Mouse (Mus musculus): ENCODE results near the gene Prrg2. TPM values are rescaled to one million over a fixed set of nuclear protein-coding genes. Genes with fewer than 3 reads are reported as not detected.
"Not testable (repeated sequence)": the region's sequence is repeated elsewhere in the genome, so short reads cannot be mapped to it uniquely, and the experiment has no call there.

The Prrg2 gene
- total RNA-seq, 4 experiments from 2014 or later = 7.2 to 13.3 (median 10.6) TPM

- no peak for DNase-seq (ENCODE audit: low spot score in 2 of 2)
These were observed 25.8 kb downstream of the Prrg2 start for GRCm38 (mm10) chr7:45036702-45037101.

DNA sequence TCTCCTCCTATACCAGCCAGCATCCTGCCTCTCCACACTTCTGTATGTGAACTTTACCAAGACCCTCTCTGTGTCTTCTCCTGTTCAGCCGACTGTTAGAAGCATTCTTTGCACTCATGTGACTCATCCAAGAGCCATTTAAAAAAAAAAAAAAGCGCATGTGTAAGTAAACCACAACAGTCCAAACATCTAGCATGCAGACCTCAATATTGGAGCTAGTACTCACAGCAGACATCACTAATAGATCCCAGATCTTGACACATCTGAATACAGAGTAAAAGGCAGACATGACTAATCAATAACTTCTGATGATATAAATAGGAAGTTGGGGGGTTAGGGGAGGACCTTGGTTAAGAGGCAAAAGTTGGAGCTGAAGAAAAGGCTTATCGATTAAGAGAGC lies 26.8 kb downstream of the Prrg2 start:
- no peak for DNase-seq (ENCODE audit: low spot score in 2 of 2)

DNA sequence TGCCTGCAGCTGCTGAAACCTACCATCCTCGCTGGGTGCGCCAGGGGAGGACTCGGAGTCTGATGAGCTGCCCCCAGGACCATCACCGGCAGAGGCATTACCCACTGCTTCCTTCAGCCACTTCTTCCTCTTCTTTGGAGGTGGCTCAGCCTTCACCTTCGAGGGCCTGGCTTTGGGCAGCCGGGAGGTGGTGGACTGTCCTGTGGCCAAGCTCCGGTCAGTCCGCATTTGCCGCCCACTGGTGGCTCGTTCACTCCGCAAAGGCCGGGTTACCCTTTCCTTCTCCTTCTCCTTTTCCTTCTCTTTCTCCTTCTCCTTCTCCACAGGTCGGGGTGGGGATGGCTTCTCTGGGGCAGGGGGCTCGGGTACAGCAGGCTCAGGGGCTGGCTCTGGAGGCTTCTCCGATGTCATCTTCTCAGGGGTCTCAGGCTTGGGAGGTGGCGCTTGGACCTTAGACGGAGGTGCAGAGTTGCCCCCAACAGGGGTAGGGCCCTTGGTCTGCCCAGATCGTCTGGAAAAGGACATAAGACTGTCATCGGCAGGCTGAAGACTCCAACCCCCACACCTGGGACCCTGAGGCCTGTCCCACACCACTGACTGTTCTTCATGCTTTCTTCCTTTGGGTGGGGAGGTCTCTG lies 28.6 kb downstream of the Prrg2 start:
- DNase-seq (ENCODE audit: low spot score in 2 of 2) = no peak

DNA sequence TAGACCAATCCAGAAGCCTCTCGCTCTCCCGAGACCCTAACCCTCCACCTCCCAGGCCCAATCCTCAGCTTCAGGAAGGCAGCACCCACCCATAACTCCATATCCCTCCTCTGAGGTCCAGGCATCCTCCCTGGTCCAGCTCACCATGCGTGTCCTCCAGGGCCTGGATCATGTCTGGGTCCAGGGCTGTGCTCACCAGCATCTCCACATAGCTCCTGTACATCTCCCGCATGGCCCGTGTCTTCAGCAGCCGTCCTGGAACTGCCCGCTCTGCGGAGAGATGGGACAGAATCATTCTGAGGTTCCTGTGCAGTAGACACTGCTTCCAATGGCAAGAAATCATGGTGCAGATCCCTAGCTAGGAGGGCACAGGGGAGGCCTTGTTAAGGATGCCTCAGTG lies 31.6 kb downstream of the Prrg2 start:
- DNase-seq (ENCODE audit: low spot score in 2 of 2) = no peak

- DNase-seq (ENCODE audit: low spot score in 2 of 2) = no peak
These were observed 32.5 kb downstream of the Prrg2 start for GRCm38 (mm10) chr7:45029995-45030394.

DNA sequence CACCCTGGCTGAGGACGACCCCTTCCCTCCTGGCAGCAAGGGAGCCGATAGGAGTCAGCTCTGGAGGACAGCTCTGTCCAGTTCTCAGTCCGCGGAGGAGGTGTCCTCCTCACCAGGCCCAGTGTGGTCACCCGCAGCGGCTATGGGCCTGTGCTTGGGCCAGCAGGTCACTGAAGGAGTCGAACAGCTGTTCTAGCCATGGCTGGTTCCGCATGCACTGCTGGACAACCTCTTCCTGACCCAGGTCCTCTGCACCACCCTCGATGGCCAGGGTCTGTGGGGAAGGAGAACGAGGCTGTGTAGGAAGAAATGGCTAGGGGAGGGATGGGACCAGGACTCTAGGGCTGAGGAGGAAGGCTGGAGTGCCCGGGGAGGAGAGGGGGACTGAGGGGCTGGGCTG lies 34.1 kb downstream of the Prrg2 start:
- no peak for DNase-seq (ENCODE audit: low spot score in 2 of 2)

- DNase-seq (ENCODE audit: low spot score in 2 of 2) = no peak
These were observed 34.7 kb downstream of the Prrg2 start for GRCm38 (mm10) chr7:45027761-45028160.

DNA sequence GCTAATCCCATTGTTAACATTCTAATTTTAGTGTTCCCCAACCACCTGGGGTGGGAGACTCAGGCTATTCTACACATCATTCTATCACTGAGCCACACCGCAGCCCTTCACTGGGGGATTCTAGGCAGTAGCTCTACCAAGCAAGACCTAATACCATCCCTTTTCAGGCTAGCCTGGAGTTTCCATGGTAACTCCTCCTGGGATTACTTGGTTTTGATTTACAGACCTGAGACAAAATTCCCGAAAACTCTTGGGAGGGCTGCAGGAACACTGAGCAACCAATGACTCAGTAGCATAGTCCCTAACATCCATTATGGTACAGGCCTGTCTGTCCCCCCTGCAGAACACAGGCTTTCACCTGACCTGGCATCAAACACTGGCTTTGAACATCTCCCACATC lies 36.2 kb downstream of the Prrg2 start:
- no peak for DNase-seq (ENCODE audit: low spot score in 2 of 2)

GRCm38 (mm10) chr7:45025601-45026220 lies 36.8 kb downstream of the Prrg2 start:
- DNase-seq (ENCODE audit: low spot score in 2 of 2) = peak; percentile 38 to 45

DNA sequence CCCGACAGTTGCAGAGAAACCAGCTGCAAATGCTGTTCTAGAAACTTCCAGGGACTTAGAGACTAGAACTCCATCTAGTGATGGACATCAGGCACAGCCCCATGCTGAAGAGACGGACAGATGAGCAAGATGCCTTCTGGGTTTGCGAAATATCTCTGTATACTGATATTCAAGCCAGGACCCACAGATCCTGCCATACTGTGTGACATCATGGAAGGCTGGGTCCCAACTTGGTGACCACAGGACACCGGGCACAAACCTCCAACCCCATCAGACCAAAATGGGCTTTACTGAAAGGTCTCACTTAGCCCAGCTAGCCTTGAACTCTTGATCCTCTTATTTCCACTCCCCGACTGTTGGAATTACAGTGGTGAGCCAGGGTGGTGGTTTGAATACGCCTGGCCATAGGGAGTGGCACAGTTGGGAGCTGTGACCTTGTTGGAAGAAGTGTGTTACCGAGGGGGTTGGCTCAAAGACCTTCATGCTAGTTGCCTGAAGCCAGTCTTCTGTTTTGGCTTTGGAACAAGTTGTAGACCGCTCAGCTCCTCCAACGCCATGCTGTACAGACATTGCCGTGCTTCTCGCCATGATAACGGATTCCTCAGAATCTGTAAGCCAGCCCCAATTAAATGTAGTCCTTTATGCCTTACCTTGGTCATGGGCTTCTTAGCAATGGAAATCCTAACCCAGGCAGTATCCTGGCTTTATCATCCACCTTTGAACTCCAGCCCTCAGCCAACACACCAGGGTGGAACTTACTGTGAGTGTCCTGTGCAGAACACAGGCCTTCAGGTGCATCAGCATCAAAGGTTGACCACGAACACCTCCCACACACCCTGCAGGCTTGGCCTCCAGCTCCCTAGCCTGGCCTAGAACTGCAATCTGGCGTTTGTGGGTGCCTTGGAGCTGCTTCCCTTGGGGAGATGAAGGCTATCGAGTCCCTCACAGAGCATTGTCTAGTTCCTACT lies 37.9 kb downstream of the Prrg2 start:
- no peak for DNase-seq (ENCODE audit: low spot score in 2 of 2)

GRCm38 (mm10) chr7:45023711-45024110 lies 38.8 kb downstream of the Prrg2 start:
- DNase-seq (ENCODE audit: low spot score in 2 of 2) = not testable (repeated sequence)

DNA sequence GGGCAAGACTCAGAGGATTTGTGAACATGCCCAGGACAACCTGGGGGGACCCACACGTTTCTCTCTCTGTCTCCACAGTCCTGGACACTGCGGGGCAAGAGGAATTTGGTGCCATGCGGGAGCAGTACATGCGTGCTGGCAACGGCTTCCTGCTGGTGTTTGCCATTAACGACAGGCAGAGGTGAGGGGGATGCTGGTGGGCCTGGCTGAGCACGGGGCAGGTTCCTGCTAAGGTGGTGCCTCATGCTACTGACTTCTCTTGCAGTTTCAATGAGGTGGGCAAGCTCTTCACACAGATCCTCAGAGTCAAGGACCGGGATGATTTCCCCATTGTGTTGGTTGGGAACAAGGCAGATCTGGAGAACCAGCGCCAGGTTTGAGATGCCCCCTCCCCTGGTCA lies 42.3 kb downstream of the Prrg2 start:
- DNase-seq (ENCODE audit: low spot score in 2 of 2) = no peak

DNA sequence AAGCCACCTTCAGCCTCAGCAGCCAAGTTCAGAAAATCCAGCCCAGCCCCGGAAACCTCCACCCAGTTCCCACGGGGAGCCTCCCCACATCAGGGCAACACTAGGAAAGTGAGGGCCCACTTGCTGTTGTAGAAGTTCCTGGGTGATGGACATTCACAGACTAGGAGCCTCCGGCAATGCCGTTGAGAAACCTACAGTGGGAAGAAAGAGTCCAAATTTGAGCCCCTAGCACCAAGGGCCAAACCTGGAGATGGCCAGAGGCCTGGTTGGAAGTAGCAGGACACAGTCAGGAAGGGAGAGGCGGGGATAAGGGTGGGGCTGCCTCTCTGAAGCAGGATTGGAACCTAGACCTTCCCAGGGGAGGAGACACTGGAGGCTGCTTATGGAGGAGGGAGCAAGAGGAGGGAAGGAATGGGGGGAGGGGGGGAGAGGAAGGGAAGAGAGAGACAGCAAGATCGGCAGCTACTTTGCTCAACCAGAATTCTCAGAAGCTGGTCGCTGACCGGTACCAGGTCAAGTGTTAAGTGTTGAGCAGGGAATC lies 43.4 kb downstream of the Prrg2 start:
- DNase-seq (ENCODE audit: low spot score in 2 of 2) = peak; percentile 61 to 74

DNA sequence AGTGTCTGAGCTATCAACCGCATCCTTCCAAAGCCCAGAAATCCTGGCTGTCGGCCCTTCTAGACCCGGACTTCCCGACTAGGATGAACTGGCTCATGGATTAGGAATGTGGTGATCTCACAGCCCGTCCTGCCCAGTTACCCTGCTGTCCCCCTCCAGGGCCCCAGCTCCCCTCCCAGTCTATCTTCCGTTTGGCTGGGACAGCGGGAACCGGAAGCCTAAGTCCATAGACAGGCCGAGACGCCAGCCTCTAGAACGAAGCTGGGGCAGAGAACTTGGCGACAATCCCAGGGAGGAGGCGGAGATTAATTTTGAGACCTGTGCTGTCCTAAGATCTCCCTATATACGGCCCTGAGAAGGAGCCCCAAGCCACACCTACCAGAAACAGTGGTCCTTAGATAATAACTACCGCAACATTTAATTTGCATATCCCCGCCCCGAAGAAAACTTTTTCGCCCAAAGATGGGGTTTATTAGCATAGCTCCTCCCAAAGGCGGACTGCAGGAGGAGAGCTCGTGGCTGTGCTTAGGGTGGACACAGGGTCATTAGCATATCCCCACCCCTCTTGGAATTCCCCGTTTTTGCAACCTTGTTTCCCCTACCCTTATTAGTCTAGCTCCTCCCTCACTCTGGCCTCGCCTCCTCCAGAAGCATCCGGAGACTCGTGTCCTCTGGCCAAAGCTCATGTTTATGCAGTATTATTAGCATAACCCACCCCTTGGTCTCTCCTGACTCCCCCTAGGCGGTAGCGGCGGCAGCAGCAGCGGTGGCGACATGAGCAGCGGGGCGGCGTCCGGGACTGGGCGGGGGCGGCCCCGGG lies 45.0 kb downstream of the Prrg2 start, which contains the start of gene Rras:
Rras (plus strand) TSS at position 720 of the 820 bp plus-strand sequence.
- peak; percentile 90 to 92 for DNase-seq (ENCODE audit: low spot score in 2 of 2)

DNA sequence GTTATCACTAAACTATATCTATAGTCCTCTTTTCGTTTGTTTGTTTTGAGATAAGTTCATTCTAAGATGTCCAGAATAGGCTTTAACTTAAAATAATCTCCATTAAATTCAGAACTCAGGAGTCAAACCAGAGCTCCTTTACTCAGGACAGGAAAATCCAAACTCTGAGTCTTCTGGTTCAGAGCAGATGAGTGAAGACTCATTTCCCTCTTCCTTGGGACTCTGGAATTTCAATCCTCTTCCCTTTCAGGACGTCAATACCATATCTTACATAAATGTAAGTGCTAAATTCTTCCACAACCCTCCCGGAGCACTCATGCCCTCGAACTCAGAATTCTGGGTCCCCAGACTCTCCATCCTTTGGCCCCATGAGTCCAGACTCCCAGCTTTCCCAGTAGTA lies 45.7 kb downstream of the Prrg2 start:
- no peak for DNase-seq (ENCODE audit: low spot score in 2 of 2)

DNA sequence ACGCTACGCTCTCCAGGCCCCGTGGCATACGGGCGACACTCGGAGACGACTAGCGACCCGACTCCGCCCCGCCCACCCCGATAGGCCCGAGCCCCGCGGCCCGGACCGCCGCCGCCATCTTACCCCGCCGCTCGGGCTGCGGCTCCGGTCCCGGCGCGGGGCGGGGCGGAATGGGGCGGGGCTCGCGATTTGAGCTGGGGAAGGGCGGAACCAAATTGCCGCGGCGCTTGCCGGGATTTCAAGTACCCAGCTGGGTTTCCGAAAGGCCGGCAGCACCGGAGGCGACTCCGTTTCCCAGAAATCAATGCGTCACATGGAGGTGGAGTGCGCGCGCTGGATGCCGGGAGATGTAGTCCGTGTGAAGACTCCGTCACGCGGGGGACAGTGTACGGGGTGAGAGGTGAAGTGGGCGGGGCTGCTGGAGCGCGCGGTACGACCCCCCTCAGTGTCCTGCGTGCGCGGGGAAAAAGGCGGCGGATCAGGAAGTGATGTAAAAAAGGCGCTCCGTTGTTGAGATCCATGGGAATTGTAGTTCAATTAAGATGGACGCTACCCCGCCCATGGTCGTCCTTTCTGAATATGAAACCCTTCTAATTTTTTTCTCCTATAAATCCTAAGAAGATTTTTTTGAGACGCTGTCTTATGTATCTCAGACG lies 46.4 kb downstream of the Prrg2 start, which contains the start of gene Scaf1:
Scaf1 (minus strand) TSS at position 407 of the 656 bp plus-strand sequence.
- DNase-seq (ENCODE audit: low spot score in 2 of 2) = peak; percentile 99 to 100

GRCm38 (mm10) chr7:45015344-45015956 lies 47.0 kb downstream of the Prrg2 start:
- DNase-seq (ENCODE audit: low spot score in 2 of 2) = no peak

- no peak for DNase-seq (ENCODE audit: low spot score in 2 of 2)
These were observed 48.4 kb downstream of the Prrg2 start for GRCm38 (mm10) chr7:45014096-45014451.

DNA sequence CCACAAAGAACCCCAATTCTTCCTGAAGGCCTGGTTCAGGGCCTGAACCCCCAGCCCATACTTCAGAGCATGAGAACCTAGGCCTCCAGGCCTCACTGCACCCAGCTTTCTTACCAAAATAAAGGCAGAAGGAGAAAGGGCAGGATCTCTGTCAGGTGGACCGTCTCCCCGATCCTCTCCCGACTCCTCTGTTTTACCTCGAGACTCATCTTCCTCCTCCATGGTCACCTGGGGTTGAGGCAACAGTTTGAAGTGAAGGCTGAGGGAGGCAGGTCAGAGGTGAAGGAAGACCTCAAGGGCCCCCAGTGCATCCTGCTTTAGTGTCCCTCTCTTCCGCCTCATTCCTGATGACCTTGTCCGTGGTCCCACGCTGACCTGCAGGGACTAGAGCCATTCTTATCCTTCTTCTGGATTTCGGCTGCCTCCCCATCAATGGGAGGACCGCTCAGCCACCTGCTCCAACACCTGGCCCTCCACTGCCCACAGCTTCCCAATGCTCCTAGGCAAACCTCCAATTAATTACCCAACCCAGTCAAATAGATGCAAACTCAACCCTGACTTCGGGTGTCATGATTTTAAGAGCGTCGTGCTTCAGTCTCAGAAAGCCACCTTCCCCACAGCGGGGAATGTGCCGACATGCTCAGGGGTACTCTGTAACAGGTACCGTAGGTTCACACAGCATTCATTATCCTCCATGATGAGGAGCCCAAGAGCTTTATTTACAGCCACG lies 48.9 kb downstream of the Prrg2 start:
- no peak for DNase-seq (ENCODE audit: low spot score in 2 of 2)
